Mouse (Mus musculus) kidney, embryonic 14.5 days (tissue): ENCODE data around the gene Rhoq. TPM values are rescaled to one million over a fixed set of nuclear protein-coding genes. Genes with fewer than 3 reads are reported as not detected.

Experiments used
- ATAC-seq: fragments of 200-750 bp; cut with Nextera tagmentation; 2 replicates; pipeline ENCODE4 v1.8.0; 2017; ENCODE audit warnings: moderate number of reproducible peaks, mild to moderate bottlenecking, moderate TSS enrichment, moderate library complexity; ENCODE audit not compliant: low FRiP score, low TSS enrichment
- H3K27ac ChIP-seq: fragments of 300-500 bp; sonication (generic); 2 replicates; pipeline ENCODE4 v1.5.1; 2014; ENCODE audit warnings: low read depth, mild to moderate bottlenecking, low read length, moderate library complexity, mixed read lengths
- H3K27me3 ChIP-seq: fragments of 300-500 bp; sonication (generic); 2 replicates; pipeline ENCODE4 v1.6.1; 2014; ENCODE audit warnings: mild to moderate bottlenecking, low read length; ENCODE audit not compliant: control insufficient read depth, insufficient read depth
- H3K36me3 ChIP-seq: fragments of 300-500 bp; sonication (generic); 2 replicates; pipeline ENCODE4 v1.6.1; 2014; ENCODE audit warnings: low read length, mixed read lengths; ENCODE audit not compliant: control insufficient read depth, insufficient read depth
- H3K4me1 ChIP-seq: fragments of 300-500 bp; sonication (generic); 2 replicates; pipeline ENCODE4 v1.6.1; 2014; ENCODE audit warnings: low read length, mixed read lengths; ENCODE audit not compliant: control insufficient read depth, insufficient read depth
- H3K4me2 ChIP-seq: fragments of 300-500 bp; sonication (generic); replicated peaks from 2 replicates; pipeline ENCODE4 v1.6.1; 2014; ENCODE audit warnings: low read depth, mild to moderate bottlenecking, low read length
- H3K4me3 ChIP-seq: fragments of 300-500 bp; sonication (generic); 2 replicates; pipeline ENCODE4 v1.5.1; 2014; ENCODE audit warnings: mild to moderate bottlenecking, low read length
- H3K9ac ChIP-seq: fragments of 300-500 bp; sonication (generic); 2 replicates; pipeline ENCODE4 v1.6.1; 2014; ENCODE audit warnings: low read depth, mild to moderate bottlenecking, low read length, moderate library complexity
- H3K9me3 ChIP-seq: fragments of 300-500 bp; sonication (generic); 2 replicates; pipeline ENCODE4 v1.6.1; 2016; ENCODE audit warnings: low read length; ENCODE audit not compliant: control insufficient read depth
- WGBS: fragments of 180-500 bp; shearing (Covaris S2); extraction: QIAGEN DNeasy Blood & Tissue Kit; methylation state at CpG from one replicate; pipeline ENCODE4 v1.1.7; 2014; 5-methylcytosine and 5-hydroxymethylcytosine counted together
- polyA plus RNA-seq: library from polyadenylated mRNA; unstranded; fragments of >200 nt; fragmentation: Nextera tagmentation; extraction: Ambion mirVana; gene quantifications from 2 replicates; pipeline ENCODE4 v1.2.1, GENCODE M21; 2014

Rhoq gene
- polyA plus RNA-seq, 1 experiment from 2014 or later, result 22.4 TPM

DNA sequence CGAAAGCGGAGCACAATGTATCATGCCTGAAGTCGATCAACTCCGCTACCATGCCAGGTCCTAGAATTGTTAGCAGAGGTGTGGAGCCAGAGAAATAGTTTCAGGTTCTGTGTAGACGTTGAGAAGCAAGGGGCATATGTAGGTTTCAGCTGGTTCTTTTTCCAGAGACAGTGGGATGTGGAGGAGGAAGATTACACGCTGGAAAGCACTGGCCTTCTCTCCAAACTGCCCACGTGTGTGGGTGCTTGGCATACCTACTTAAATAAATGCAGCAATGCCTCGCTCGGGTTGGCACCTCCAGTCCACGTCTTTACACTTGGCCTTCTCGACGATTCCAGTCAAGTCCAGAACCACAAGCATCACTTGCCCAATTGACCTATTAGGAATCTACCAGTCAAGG, 4.2 kb downstream of the Rhoq start:
- H3K4me1 ChIP-seq, result peaks cover 29% of the 10 kb centered on the region; the same call in 1 of the 2 replicates
- no peak overlapping the region for H3K4me3 ChIP-seq
- ATAC-seq, result no peak
- no peaks in the 10 kb centered on the region for H3K27me3 ChIP-seq
- H3K9ac ChIP-seq, result no peak overlapping the region
- H3K36me3 ChIP-seq, result peaks cover 7% of the 10 kb centered on the region; the same call in 1 of the 2 replicates
- H3K9me3 ChIP-seq, result no peaks in the 10 kb centered on the region
- H3K27ac ChIP-seq, result no peak overlapping the region
- WGBS, result 90% methylated on average over 12 of the region's 12 CpGs
- no peak overlapping the region; the same call in 1 of the 2 replicates for H3K4me2 ChIP-seq

DNA sequence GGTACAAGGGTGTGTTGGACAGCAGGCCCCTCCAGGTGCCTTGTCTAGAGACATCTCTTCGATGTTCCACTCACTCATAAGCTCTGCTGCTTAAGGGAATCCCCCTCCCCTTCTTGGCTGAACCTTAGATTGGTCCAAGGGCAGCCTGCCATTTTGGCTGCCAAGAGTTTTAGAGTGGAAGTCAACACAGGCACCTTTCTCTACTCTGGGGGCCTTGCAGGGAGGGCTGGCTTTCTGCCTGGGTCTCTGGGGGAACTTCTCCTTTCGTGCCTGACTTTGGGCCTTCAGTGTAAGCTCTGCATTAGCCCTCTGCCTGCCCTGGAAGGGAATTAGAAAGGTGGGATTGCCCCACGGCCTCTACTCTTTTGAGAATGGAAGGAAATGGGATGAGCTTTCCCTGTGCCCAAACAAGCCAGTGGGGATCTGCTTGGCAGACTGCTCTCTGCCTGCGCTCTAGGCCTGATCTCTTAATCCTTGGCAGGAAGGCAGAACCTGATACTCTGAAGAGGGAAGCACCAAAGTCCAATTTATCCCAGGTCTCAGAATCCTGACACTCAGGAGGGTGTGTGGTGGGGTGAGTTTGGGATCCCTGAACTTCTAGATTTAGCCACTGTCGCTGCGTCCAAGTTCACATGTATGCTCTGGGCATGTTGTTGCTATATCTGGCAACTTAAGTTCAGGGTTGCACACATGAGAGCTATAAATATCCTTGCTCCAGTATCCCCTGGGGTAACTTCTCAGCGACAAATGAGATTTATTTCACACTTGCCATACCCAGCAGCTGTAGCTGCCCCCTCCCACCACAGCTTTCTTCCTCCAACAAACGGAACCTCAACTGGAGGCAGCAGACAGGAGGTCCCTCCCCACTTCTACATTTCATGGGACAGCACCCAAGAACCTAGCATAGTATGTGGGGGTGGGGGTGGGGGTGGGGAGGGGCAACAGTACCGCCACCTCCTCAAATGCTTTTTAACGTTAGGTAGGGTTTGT, 4.9 kb downstream of the Rhoq start:
- Histone ChIP-seq H3K4me3 (no peak overlapping the region), H3K9ac (no peak overlapping the region), H3K27me3 (no peaks in the 10 kb centered on the region), H3K9me3 (no peaks in the 10 kb centered on the region), H3K36me3 (peaks cover 7% of the 10 kb centered on the region; the same call in 1 of the 2 replicates), H3K4me1 (peaks cover 28% of the 10 kb centered on the region; the same call in 1 of the 2 replicates), H3K4me2 (no peak overlapping the region; the same call in 1 of the 2 replicates), H3K27ac (no peak overlapping the region)
- WGBS, result 67% methylated on average over 10 of the region's 10 CpGs
- ATAC-seq, result no peak

DNA sequence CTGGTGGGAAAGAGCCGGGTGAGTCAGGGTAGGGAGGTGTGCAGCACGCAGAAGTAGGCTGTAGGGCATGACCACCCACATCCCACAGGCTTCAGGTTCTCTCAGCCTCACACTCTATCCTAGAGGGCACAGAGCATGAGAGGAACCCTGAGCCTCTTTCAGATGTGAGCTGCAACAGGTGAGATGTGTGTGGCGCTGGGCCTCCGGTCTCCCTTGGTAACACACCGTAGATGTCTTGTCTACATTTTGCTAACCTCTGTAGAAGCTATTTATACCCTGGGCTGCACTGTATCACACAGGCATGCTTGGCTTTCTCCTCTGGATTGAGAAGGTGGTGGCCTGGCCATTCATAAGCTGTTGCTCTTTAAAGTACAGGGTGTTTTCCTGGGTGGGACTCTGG, 5.7 kb downstream of the Rhoq start:
- H3K36me3 ChIP-seq, result peaks cover 12% of the 10 kb centered on the region; the same call in 1 of the 2 replicates
- no peak overlapping the region for H3K27ac ChIP-seq

DNA sequence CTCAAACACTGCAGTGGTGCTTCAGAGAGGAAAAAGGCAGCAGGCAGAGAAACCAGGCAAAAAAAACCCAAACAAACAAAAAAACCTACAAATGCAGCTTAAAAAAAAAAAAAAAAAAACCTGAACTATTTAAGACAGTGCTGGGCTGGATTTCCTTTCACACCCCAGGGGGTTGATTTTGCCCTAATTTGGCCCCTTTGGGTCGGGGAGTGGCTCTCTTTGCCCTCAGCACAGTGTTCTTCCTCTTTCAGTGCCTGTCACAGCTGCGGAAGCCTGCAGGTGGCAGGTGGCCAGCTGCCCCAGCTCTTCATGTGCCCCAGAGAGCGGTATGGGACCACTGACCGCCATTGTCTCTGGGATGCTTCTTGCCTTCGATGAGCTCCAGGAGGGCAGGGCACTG, 6.7 kb downstream of the Rhoq start:
- Histone ChIP-seq H3K4me1 (peaks cover 25% of the 10 kb centered on the region; the same call in 1 of the 2 replicates), H3K9ac (no peak overlapping the region), H3K4me3 (no peak overlapping the region), H3K9me3 (no peaks in the 10 kb centered on the region), H3K27ac (no peak overlapping the region), H3K36me3 (peaks cover 20% of the 10 kb centered on the region), H3K27me3 (no peaks in the 10 kb centered on the region), H3K4me2 (no peak overlapping the region)
- 73% methylated on average over 5 of the region's 5 CpGs for WGBS
- ATAC-seq, result no peak

More for the DNA sequence above, 5.7 kb downstream of the Rhoq start:
- Histone ChIP-seq H3K4me2 (no peak overlapping the region), H3K9me3 (no peaks in the 10 kb centered on the region), H3K4me1 (peaks cover 28% of the 10 kb centered on the region; the same call in 1 of the 2 replicates), H3K27me3 (no peaks in the 10 kb centered on the region), H3K4me3 (no peak overlapping the region), H3K9ac (no peak overlapping the region)
- no peak for ATAC-seq
- WGBS, result 83% methylated on average over 5 of the region's 5 CpGs

DNA sequence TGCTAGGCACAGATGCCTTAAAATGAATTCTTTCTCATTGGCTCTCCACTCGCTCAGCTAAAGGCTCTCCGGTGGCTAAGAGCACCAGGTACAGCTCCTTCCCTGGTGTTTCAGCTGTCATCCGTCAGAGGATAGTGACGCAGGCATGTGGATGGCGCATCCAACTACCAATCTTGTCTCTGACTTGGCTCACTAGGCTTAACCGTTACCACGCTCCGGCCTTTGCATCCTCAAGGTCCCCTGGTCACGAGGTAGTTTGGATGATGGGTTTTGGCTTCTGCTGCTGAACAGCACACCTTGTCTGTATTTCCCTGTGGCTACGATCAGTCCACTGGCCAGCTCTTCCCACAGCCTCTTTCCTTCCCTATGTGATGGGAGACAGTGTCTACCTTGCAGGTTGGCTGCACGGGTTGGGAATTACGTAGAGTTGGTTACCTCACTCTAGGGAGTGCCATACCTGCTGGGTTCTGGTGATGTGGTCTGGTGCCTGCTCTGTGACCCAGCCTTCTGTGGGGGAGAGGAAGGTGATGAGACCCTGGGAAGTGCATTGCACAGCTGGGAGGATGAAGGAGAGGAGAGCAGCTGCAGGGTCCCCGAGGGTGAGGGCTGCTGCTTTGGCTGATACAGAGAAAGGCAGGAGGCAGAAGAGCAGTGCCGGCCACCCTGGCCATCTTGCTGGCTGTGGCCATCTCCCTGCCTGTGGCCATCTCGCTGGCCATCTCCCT, 7.3 kb downstream of the Rhoq start:
- Histone ChIP-seq H3K9ac (no peak overlapping the region), H3K27me3 (no peaks in the 10 kb centered on the region), H3K9me3 (no peaks in the 10 kb centered on the region), H3K27ac (no peak overlapping the region), H3K4me1 (peaks cover 19% of the 10 kb centered on the region; the same call in 1 of the 2 replicates), H3K36me3 (peaks cover 26% of the 10 kb centered on the region), H3K4me3 (no peak overlapping the region), H3K4me2 (no peak overlapping the region)
- no peak for ATAC-seq
- 90% methylated on average over 15 of the region's 15 CpGs for WGBS

DNA sequence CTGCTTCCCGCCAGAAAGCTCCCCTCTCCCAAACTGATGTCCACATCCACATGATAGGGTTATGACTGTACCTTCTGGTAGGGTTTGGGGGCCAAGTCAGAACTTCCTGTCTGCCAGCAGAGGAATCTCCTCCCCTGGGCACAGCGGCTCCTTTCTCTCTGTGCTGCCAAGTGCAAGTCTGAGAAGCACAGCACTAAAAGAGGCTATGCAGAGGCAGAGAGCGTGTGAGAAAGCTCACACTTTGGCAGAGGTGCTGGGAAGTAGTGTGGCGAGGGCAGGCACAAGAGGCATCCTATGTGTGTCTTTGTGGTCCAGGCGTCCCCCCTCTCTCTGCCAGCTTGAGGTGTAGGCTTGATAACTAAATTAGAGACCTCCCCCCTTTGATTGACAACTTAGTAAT, 8.2 kb downstream of the Rhoq start:
- 80% methylated on average over 5 of the region's 5 CpGs for WGBS

DNA sequence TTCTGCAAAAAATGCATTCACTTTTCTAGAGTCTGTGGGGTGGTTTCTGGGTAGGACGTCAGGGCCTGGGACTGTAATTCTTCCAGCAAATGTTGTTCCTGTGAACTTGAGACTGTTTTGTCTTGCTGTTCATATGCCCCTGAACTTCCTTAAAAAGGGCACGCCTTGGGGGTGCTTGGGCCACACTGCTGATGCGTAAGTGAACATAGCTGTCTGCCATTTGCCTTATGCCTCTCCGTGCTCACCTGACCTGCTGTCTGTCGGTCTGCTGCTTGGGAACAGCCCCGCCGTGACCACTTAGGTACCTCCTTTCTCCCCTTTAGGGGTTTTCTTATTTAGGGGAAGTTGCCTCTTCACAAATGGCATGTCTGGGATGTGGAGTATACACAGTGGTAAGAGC, 9.0 kb downstream of the Rhoq start:
- Histone ChIP-seq H3K4me3 (no peak overlapping the region), H3K36me3 (peaks cover 27% of the 10 kb centered on the region), H3K9me3 (no peaks in the 10 kb centered on the region), H3K27me3 (no peaks in the 10 kb centered on the region), H3K4me2 (no peak overlapping the region), H3K9ac (no peak overlapping the region), H3K27ac (no peak overlapping the region), H3K4me1 (peaks cover 13% of the 10 kb centered on the region; the same call in 1 of the 2 replicates)
- WGBS, result 82% methylated on average over 7 of the region's 7 CpGs
- no peak for ATAC-seq

More for the DNA sequence above, 8.2 kb downstream of the Rhoq start:
- no peak overlapping the region for H3K4me2 ChIP-seq
- H3K4me3 ChIP-seq, result no peak overlapping the region
- peaks cover 13% of the 10 kb centered on the region; the same call in 1 of the 2 replicates for H3K4me1 ChIP-seq
- ATAC-seq, result no peak
- no peak overlapping the region for H3K9ac ChIP-seq
- peaks cover 27% of the 10 kb centered on the region for H3K36me3 ChIP-seq
- H3K27ac ChIP-seq, result no peak overlapping the region
- no peaks in the 10 kb centered on the region for H3K27me3 ChIP-seq
- H3K9me3 ChIP-seq, result no peaks in the 10 kb centered on the region

DNA sequence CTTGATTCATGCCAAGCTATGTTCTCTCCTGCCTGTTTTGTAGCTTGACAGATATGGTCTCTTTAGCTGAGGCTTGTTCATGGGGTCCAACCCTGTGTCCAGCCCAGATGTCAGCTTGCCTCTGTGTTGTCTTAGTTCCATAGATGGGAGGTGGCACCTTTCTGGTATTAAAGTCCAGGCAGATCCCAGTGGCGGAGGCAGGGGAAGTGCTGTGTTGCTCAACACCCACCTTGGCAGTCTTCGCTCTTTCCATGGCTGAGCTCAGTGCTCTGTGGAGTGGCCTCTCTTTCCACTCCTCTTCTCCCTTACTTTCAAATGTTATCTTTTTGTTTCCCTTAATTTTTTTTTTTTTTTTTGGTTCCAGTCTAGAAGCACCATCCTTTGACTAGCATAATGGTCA, 10.2 kb downstream of the Rhoq start:
- Histone ChIP-seq H3K27me3 (no peaks in the 10 kb centered on the region), H3K4me3 (no peak overlapping the region), H3K27ac (no peak overlapping the region), H3K4me1 (peaks cover 5% of the 10 kb centered on the region; the same call in 1 of the 2 replicates), H3K4me2 (no peak overlapping the region), H3K9ac (no peak overlapping the region), H3K36me3 (peaks cover 29% of the 10 kb centered on the region), H3K9me3 (no peaks in the 10 kb centered on the region)
- WGBS, result 97% methylated on average over 2 of the region's 2 CpGs
- no peak for ATAC-seq
